Mouse (Mus musculus): Measurements from ENCODE around the gene Gbgt1.

- no peak for TF ChIP-seq CTCF (IDR thresholded peaks at IDR 0.05)
- TF ChIP-seq EP300 (IDR thresholded peaks at IDR 0.05) = no peak
Measured at GRCm38 (mm10) chr2:28536766-28537633, 40.3 kb downstream of the Gbgt1 start.

Data from lung, postnatal 0 days (tissue).